Mouse (Mus musculus): ENCODE data around the gene Chrm5. TPM values are rescaled to one million over a fixed set of nuclear protein-coding genes. Genes with fewer than 3 reads are reported as not detected.
A peak's percentile ranks its signal among the peaks of the same experiment; 100 is the strongest.

Gene Chrm5
- polyA plus RNA-seq, 1 experiment, result not detected

GRCm38 (mm10) chr2:112492856-112493538, 12.4 kb upstream of the Chrm5 start, which contains the start of gene Aven:
TSS of gene Aven (plus strand) at chr2:112492964.
- H3K4me2 ChIP-seq (ENCODE audit: low read depth), result peak within 1 kb of the TSS; percentile 100

GRCm38 (mm10) chr2:112492431-112492855, 11.9 kb upstream of the Chrm5 start:
- TF ChIP-seq TCF12 (IDR thresholded peaks at IDR 0.05; ENCODE audit: insufficient read depth, poor library complexity, severe bottlenecking) (no peak), POLR2A (IDR thresholded peaks at IDR 0.05; ENCODE audit: insufficient read length, low read depth) (no peak), POLR2AphosphoS2 (IDR thresholded peaks at IDR 0.05; ENCODE audit: insufficient read length, low read depth) (no peak), MAX (IDR thresholded peaks at IDR 0.05; ENCODE audit: low read depth) (no peak), SRF (IDR thresholded peaks at IDR 0.05; ENCODE audit: control insufficient read depth, insufficient read length, low read depth) (no peak)
- Histone ChIP-seq H3K36me3 (ENCODE audit: control insufficient read depth, insufficient read depth) (no peaks in the 10 kb centered on the region), H3K4me3 (peak overlapping the region; percentile 33), H3K27me3 (ENCODE audit: control insufficient read depth, insufficient read depth, insufficient read length) (no peaks in the 10 kb centered on the region), H3ac (ENCODE audit: control insufficient read depth, insufficient read length) (peak overlapping the region; percentile 96), H3K4me2 (ENCODE audit: low read depth) (peak overlapping the region; percentile 87), H3K79me2 (ENCODE audit: control insufficient read depth, insufficient read depth) (peaks cover 3% of the 10 kb centered on the region)

More at GRCm38 (mm10) chr2:112492856-112493538, 12.4 kb upstream of the Chrm5 start, which contains the start of gene Aven:
- peak within 1 kb of the TSS; percentile 33 for H3K4me3 ChIP-seq
- no peaks in the 10 kb centered on the region for H3K36me3 ChIP-seq (ENCODE audit: control insufficient read depth, insufficient read depth)
- TF ChIP-seq POLR2A (IDR thresholded peaks at IDR 0.05; ENCODE audit: insufficient read length, low read depth), result peak; percentile 82
- no peak for TF ChIP-seq POLR2AphosphoS2 (IDR thresholded peaks at IDR 0.05; ENCODE audit: insufficient read length, low read depth)
- TF ChIP-seq SRF (IDR thresholded peaks at IDR 0.05; ENCODE audit: control insufficient read depth, insufficient read length, low read depth), result no peak
- H3K27me3 ChIP-seq (ENCODE audit: control insufficient read depth, insufficient read depth, insufficient read length), result no peaks in the 10 kb centered on the region
- peaks cover 3% of the 10 kb centered on the region for H3K79me2 ChIP-seq (ENCODE audit: control insufficient read depth, insufficient read depth)
- peak within 1 kb of the TSS; percentile 96 for H3ac ChIP-seq (ENCODE audit: control insufficient read depth, insufficient read length)

DNA sequence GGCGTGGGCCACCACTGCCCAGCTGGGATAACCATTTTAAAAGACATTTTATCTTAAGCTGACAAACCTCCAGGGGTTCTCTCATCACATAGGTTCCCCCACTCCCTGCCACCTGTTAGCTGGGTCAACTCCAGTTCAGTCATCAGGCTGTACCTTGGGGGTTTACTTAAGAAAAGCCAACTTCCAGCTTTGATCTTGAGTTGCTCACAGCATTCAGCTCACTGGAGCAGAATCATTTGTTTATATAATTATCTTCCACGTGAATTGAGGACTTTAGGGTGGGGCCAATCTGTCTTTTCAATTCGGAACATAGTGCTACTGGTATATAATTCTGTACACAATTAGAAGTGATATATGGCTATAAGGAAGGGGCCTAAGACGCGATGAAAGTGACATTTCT, 11.1 kb upstream of the Chrm5 start:
- TF ChIP-seq MYOG (IDR thresholded peaks at IDR 0.05; ENCODE audit: control insufficient read depth in 1 of 3, insufficient read depth in 1 of 3, insufficient read length in 2 of 3, low read depth in 2 of 3) (no peak), TCF12 (IDR thresholded peaks at IDR 0.05; ENCODE audit: insufficient read depth, poor library complexity, severe bottlenecking) (no peak), TCF3 (IDR thresholded peaks at IDR 0.05; ENCODE audit: insufficient read length, low read depth) (no peak), POLR2AphosphoS2 (IDR thresholded peaks at IDR 0.05; ENCODE audit: insufficient read length, low read depth) (no peak), MYOD1 (IDR thresholded peaks at IDR 0.05; ENCODE audit: control insufficient read depth in 1 of 3, insufficient read length in 2 of 3, low read depth in 2 of 3) (no peak), CEBPB (IDR thresholded peaks at IDR 0.05; ENCODE audit: insufficient read depth, poor library complexity, severe bottlenecking) (no peak), MAX (IDR thresholded peaks at IDR 0.05; ENCODE audit: low read depth) (no peak), USF1 (IDR thresholded peaks at IDR 0.05; ENCODE audit: low read depth) (no peak), SRF (IDR thresholded peaks at IDR 0.05; ENCODE audit: control insufficient read depth, insufficient read length, low read depth) (no peak), REST (IDR thresholded peaks at IDR 0.05; ENCODE audit: insufficient read depth, insufficient read length) (no peak), E2F4 (IDR thresholded peaks at IDR 0.05; ENCODE audit: insufficient read depth) (no peak), POLR2A (IDR thresholded peaks at IDR 0.05; ENCODE audit: insufficient read length, low read depth) (no peak)
- H3K36me3 ChIP-seq (ENCODE audit: control insufficient read depth, insufficient read depth), result no peaks in the 10 kb centered on the region
- H3K4me3 ChIP-seq, result peak overlapping the region; percentile 33
- peak overlapping the region; percentile 87 for H3K4me2 ChIP-seq (ENCODE audit: low read depth)
- H3K79me2 ChIP-seq (ENCODE audit: control insufficient read depth, insufficient read depth), result peaks cover 3% of the 10 kb centered on the region
- no peak overlapping the region for H3ac ChIP-seq (ENCODE audit: control insufficient read depth, insufficient read length)
- no peaks in the 10 kb centered on the region for H3K27me3 ChIP-seq (ENCODE audit: control insufficient read depth, insufficient read depth, insufficient read length)

DNA sequence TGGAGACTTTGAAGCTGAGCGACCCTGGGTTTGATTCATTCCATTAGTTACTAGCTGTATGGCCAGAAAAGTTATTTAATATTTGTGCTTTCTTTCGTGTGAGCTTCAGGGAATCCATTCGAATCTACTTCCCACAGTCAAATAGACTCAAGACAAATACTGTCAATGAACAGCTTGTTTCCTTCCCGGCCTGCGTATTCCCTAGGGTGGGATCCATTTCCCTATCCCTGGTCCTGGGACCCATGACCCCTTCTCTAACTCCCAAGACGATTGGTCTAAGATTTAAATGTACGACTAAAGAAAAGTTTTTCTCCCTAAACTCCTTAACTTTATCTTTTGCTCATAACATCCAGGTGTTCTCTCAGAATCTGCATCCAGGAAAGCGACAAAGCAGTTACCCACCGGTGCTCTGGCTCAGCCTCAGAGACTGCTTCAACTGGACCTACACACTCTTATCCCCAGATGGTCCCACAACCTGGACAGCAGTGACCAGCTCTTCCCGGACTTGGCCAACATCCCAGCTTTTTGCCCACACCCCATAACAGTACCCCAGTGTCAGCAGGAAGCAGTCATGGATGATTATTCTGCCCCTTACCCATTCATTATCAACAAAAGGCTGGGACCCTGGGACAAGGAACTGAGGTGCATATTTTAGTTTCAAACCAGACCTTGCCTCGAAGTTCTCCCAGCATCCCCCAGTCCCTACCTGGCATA, 10.1 kb upstream of the Chrm5 start:
- no peak overlapping the region for H3K4me2 ChIP-seq (ENCODE audit: low read depth)
- H3K27me3 ChIP-seq (ENCODE audit: control insufficient read depth, insufficient read depth, insufficient read length), result no peaks in the 10 kb centered on the region
- no peak overlapping the region for H3ac ChIP-seq (ENCODE audit: control insufficient read depth, insufficient read length)
- H3K36me3 ChIP-seq (ENCODE audit: control insufficient read depth, insufficient read depth), result no peaks in the 10 kb centered on the region
- no peak overlapping the region for H3K4me3 ChIP-seq
- H3K79me2 ChIP-seq (ENCODE audit: control insufficient read depth, insufficient read depth), result peaks cover 3% of the 10 kb centered on the region
- no peak for TF ChIP-seq MYOD1 (IDR thresholded peaks at IDR 0.05; ENCODE audit: control insufficient read depth in 1 of 3, insufficient read length in 2 of 3, low read depth in 2 of 3)
- TF ChIP-seq MAX (IDR thresholded peaks at IDR 0.05; ENCODE audit: low read depth), result no peak
- no peak for TF ChIP-seq MYOG (IDR thresholded peaks at IDR 0.05; ENCODE audit: control insufficient read depth in 1 of 3, insufficient read depth in 1 of 3, insufficient read length in 2 of 3, low read depth in 2 of 3)
- no peak for TF ChIP-seq POLR2AphosphoS2 (IDR thresholded peaks at IDR 0.05; ENCODE audit: insufficient read length, low read depth)
- TF ChIP-seq POLR2A (IDR thresholded peaks at IDR 0.05; ENCODE audit: insufficient read length, low read depth), result no peak
- no peak for TF ChIP-seq E2F4 (IDR thresholded peaks at IDR 0.05; ENCODE audit: insufficient read depth)
- no peak for TF ChIP-seq TCF3 (IDR thresholded peaks at IDR 0.05; ENCODE audit: insufficient read length, low read depth)
- TF ChIP-seq TCF12 (IDR thresholded peaks at IDR 0.05; ENCODE audit: insufficient read depth, poor library complexity, severe bottlenecking), result no peak
- TF ChIP-seq USF1 (IDR thresholded peaks at IDR 0.05; ENCODE audit: low read depth), result no peak
- TF ChIP-seq REST (IDR thresholded peaks at IDR 0.05; ENCODE audit: insufficient read depth, insufficient read length), result no peak
- no peak for TF ChIP-seq CEBPB (IDR thresholded peaks at IDR 0.05; ENCODE audit: insufficient read depth, poor library complexity, severe bottlenecking)
- TF ChIP-seq SRF (IDR thresholded peaks at IDR 0.05; ENCODE audit: control insufficient read depth, insufficient read length, low read depth), result no peak

Data from myocyte (in vitro differentiated cells).